Mouse (Mus musculus): ENCODE data around the gene Dhps.
A peak's percentile ranks its signal among the peaks of the same experiment; 100 is the strongest.
"Not testable (repeated sequence)": the region's sequence is repeated elsewhere in the genome, so short reads cannot be mapped to it uniquely, and the experiment has no call there.

Gene Dhps

DNA sequence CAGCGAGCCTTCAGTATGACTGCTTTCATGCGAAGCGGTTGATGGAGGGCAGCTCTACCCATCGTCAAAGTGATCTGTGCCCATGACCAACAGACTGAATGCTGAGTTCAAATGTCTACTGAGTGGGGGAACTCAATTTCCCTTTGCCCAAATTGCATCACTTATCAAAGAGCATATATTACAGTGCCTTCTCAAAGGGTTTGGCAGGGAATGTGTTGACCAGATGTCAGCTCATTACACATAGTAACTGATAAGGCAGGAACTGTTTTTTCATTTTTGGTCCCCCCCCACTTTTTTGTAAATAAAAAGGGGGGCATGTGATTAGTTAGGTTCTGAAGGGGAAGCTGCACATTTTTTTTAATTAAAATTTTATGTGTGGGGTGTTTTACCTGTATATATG is 9.0 kb upstream of the Dhps start:
- DNase-seq (ENCODE audit: low spot score), result no peak

GRCm38 (mm10) chr8:85065213-85065612 is 6.3 kb upstream of the Dhps start:
- DNase-seq (ENCODE audit: low spot score), result no peak

GRCm38 (mm10) chr8:85067155-85067554 is 4.4 kb upstream of the Dhps start:
- DNase-seq (ENCODE audit: low spot score), result no peak

DNA sequence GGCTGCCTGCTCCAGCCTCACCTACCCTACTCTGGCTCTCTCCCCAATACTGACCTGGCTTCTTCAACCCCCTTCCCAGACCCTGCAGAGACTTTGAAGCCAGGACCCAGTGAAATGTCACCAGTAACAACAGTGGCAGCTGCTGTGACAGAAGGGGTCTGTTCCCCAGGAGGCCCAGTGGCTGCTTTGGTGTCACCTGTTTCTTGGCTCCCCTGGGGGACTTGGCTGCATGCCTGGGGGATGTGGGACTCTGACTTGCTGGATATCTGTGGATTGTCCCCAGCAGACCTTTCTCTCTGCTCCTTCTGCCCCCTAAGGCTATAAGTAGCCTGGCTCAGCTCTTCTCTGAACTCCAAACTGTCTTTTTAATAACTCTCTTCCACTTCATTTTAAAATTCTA is 3.6 kb upstream of the Dhps start, which contains the start of gene Gm5741:
Gm5741 (minus strand) TSS at position 1 of the 400 bp plus-strand sequence.
- no peak for DNase-seq (ENCODE audit: low spot score)

DNA sequence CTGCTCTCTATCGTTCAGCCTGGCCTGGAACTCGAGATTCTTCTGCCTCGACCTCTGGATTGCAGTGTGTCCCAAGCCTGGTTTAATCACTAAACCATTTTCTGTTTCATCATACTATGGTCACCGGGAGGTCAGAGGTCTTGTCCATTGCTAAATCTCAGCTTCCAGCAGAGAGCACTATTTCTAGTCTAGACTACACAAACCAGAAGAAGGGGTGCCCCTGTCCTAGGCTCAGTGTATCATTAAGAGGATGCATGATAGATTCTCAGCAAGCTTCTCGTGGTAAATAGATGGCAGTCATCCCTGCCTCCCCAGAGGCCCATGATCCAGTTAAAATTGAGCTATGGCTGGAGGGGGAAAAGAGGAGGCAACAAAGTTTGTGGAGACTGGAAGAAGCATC is 516 bp upstream of the Dhps start:
- peak; percentile 28 for DNase-seq (ENCODE audit: low spot score)

GRCm38 (mm10) chr8:85072364-85072929 is 890 bp downstream of the Dhps start:
- no peak for DNase-seq (ENCODE audit: low spot score)

- DNase-seq (ENCODE audit: low spot score), result no peak
Observed at GRCm38 (mm10) chr8:85073041-85073612, 1.6 kb downstream of the Dhps start.

DNA sequence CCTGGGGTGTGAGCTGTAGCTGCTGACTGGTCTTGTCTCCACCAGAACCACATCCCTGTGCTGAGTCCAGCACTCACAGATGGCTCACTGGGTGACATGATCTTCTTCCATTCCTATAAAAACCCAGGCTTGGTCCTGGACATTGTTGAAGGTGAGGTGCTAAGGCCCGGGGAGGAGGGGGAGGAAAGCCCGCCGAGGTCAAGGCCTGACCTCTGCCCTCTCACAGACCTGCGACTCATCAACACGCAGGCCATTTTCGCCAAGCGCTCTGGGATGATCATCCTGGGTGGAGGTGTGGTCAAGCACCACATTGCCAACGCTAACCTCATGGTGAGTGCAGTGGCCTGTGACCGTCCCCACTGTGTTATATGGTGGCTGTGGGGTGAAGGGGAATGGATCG is 2.6 kb downstream of the Dhps start:
- no peak for DNase-seq (ENCODE audit: low spot score)

DNA sequence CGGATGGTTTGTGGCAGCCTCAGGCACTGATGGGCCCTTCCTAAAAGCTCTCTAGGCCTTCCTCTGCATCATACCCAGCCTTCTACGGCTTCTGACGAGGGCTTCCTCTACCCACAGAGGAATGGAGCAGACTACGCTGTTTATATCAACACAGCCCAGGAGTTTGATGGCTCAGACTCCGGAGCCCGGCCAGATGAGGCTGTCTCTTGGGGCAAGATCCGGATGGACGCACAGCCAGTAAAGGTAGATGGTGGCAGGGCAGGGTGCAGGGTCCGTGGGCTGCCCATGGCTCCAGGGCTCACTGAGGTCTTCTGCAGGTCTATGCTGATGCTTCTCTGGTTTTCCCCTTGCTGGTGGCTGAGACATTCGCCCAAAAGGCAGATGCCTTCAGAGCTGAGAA is 3.1 kb downstream of the Dhps start:
- no peak for DNase-seq (ENCODE audit: low spot score)

GRCm38 (mm10) chr8:85076001-85076400 is 4.4 kb downstream of the Dhps start:
- DNase-seq (ENCODE audit: low spot score), result peak; percentile 67

DNA sequence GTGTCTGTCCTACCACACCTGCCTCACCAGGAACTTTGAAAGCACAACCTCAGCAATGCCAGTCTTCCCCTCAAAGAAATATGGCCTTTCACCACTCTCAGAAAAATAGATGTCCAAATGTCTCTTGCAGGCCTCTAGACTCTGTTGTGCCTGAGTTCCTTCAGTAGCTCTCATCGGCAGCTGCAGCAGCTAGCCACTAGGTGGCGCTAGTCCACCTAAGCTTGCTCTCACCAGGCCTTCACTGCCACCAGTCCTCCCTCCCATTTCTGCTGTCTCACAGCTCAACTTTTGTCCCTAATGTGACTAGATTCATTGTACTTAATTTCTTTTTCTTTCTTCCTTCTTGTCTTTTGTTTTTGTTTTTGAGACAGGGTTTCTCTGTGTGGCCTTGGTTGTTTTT is 5.4 kb downstream of the Dhps start:
- DNase-seq (ENCODE audit: low spot score), result peak; percentile 95

GRCm38 (mm10) chr8:85080214-85080531 is 8.6 kb downstream of the Dhps start:
- no peak for DNase-seq (ENCODE audit: low spot score)

- DNase-seq (ENCODE audit: low spot score), result peak; percentile 82
Observed at GRCm38 (mm10) chr8:85080532-85081215, 9.1 kb downstream of the Dhps start, which contains the start of gene Wdr83os. Gene Wdr83os, plus strand, starts transcription at chr8:85080740.

DNA sequence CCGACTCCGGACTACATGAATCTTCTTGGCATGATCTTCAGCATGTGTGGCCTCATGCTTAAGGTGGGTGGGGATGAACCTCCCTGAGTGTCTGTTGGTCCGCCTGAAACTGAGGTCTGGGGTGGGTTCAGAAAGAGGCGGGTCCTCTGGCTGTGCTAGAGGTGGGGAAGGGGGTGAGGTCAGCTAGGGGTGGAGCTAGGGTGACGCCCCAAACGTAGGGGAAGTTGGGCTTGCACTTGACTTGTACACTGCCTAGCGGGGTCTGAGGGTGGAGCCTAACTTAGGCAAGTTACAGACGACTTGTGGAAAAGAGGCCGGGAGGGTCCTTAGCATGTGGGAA is 9.6 kb downstream of the Dhps start, which contains the start of gene Wdr83:
Wdr83 (minus strand) TSS at position 91 of the 340 bp plus-strand sequence.
- DNase-seq (ENCODE audit: low spot score), result peak; percentile 53

DNA sequence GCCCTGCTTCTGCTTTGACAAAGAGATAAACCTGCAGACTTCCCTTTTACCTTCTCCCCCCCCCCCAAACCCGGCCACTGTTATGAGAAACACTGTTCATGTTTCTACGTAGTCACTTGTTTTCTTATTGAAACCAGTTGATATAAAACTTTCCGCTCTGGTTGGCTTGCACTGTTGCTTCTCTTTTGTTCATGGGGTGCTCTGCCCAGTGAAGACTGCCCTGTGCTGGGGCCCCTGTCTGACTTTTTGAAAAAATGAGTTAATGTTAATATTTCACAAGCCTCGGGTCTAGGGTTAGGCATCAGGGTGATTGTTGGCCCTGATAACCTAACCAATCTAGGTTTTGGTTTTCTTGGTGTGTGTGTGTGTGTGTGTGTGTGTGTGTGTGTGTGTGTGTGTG is 10.6 kb downstream of the Dhps start:
- DNase-seq (ENCODE audit: low spot score), result not testable (repeated sequence)

GRCm38 (mm10) chr8:85083108-85083813 is 11.7 kb downstream of the Dhps start, which contains the start of gene Man2b1:
Gene Man2b1, plus strand, starts transcription at chr8:85083270.
- DNase-seq (ENCODE audit: low spot score), result peak; percentile 79

- DNase-seq (ENCODE audit: low spot score), result no peak
Observed at GRCm38 (mm10) chr8:85084633-85085032, 13.1 kb downstream of the Dhps start.

- DNase-seq (ENCODE audit: low spot score), result no peak
Observed at GRCm38 (mm10) chr8:85086238-85086637, 14.7 kb downstream of the Dhps start.

DNA sequence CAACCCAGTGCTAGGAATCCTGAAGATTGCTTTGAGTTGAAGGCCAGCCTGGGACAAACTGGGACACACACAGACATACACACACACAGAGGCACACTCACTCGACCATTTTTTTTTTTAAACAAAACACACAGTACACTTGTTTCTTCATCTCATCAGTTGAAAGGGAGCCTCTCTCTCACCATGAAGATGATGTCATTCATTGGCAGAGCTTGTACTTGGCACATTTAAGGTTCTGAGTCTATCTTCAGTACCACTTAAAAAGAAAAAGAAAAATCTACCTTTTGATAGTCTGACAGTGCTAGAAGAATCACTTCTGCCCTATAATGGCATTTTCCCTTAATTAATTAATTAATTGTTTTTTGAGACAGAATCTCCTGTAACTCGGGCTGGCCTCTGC is 17.2 kb downstream of the Dhps start:
- no peak for DNase-seq (ENCODE audit: low spot score)

DNA sequence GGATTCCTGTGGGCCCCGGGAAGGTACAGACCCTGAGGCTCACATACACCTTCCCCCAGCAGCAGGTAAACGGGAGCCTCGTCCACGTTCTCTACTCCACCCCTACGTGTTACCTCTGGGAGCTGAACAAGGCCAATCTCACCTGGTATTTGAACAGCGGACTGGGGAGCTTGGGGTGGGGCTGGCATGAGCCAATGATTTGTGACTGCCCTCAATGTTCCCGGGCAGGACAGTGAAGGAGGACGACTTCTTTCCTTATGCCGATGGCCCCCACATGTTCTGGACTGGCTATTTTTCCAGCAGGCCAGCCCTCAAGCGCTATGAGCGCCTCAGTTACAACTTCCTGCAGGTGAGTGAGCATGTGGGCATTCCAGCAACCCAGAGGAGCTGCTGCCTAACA is 19.3 kb downstream of the Dhps start:
- no peak for DNase-seq (ENCODE audit: low spot score)

GRCm38 (mm10) chr8:85091526-85092090 is 20.1 kb downstream of the Dhps start:
- no peak for DNase-seq (ENCODE audit: low spot score)

DNA sequence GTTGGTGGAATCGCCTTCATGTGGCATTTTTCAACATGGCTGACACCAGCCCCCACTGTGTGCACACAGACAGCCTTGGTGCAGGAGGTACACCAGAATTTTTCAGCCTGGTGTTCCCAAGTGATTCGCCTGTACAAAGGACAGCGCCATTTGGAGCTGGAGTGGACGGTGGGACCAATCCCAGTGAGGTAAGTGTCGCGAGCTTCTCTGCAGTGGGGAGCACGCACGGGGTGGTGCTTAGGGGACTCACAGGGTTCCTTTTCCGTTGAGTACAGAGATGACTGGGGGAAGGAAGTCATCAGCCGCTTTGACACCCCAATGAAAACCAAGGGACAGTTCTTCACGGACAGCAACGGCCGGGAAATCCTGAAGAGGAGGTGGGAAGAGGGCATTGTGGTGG is 23.5 kb downstream of the Dhps start:
- DNase-seq (ENCODE audit: low spot score), result no peak

DNA sequence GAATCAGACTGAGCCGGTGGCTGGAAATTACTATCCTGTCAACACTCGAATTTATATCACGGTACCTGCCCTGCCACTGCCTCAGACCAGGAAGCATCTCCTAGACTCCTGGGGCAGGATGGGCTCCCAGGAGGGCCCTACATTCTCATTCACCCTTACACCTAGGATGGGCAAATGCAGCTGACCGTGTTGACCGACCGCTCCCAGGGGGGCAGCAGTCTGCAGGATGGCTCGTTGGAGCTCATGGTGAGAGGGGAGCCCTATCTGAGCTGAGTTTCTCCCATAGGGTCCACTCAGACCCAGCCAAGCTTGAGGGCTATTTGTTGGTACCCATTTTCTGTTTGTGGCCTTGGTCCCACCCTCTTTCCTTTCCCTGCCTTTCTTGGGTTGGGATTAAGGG is 24.0 kb downstream of the Dhps start:
- DNase-seq (ENCODE audit: low spot score), result no peak
